23 mouse cellular contexts compared by ENCODE assay signal in the genomic region with DNA sequence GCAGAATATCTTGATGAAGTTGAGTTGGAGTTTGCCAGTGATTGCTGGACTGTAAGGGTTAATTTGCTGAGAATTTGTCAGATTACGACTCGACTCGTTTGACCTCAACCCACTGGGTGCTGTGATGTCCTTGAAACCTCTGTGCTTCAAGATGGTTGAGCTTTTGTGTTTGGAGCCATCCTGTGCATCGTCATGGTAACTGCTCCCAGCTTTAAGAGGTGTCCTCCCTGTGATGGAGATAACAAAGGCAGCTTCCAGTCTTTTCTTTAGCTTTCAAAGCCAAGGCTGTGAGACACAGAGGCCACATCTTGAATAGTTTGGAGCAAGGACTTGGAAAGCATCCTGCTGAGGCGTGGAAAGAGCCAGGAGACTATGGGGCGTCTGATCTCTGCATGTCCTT. TPM values are rescaled to one million over a fixed set of nuclear protein-coding genes. Genes with fewer than 3 reads are reported as not detected.
DNase-seq lines count a peak whose midpoint lies in the region; ATAC-seq and TF ChIP-seq lines count a peak whose summit lies in the region.
"Had no signal": no experiment of that assay in that cellular context is flagged by ENCODE, and none has a peak within 500 bp of the region (broad histone marks: within the 10 kb centered on the region; RNA-seq: fewer than 3 reads in every experiment).

No protein-coding gene starts in this region.

- peaks cover 18% of the 10 kb centered on the region; the same call in 1 of the 2 replicates for H3K36me3 ChIP-seq in hindbrain, embryonic 12.5 days
- no peaks in the 10 kb centered on the region for H3K36me3 ChIP-seq in hindbrain, embryonic 16.5 days (ENCODE audit: control insufficient read depth, insufficient read depth, low read length)

- no peak overlapping the region for H3K4me2 ChIP-seq in hindbrain, embryonic 12.5 days (replicated peaks)
- no peak overlapping the region for H3K4me2 ChIP-seq in hindbrain, embryonic 16.5 days (ENCODE audit: low read length)
- H3K4me2 ChIP-seq: embryonic facial prominence, embryonic 12.5 days; heart, embryonic 12.5 days; hindbrain, embryonic 14.5 days had no signal

- DNase-seq in embryo, embryonic 10 days (ENCODE audit: low spot score): peak; percentile 16
- no peak for DNase-seq in embryo, embryonic 9.5 days (ENCODE audit: extremely low spot score)
- DNase-seq in ES-CJ7 (ENCODE audit: low read depth, low spot score): peak; percentile 82
- DNase-seq in brain, embryonic 14.5 days (ENCODE audit: low read depth): peak; percentile 62
- DNase-seq in frontal cortex, postnatal 25 days (ENCODE audit: low spot score in 2 of 2): no peak
- DNase-seq: adrenal gland, adult 8-10 months; adrenal gland, postnatal 36 days; B cell, adult 2 months; cerebellum, adult 11 months; cerebellum, adult 8-10 months; cerebellum, postnatal 25 days; forebrain, postnatal 0 days; gastrocnemius, adult 2 months; gastrocnemius, postnatal 25 days; heart, postnatal 36 days had no signal

- H3K4me1 ChIP-seq in hindbrain, embryonic 12.5 days: peaks cover 12% of the 10 kb centered on the region
- H3K4me1 ChIP-seq in hindbrain, embryonic 16.5 days (ENCODE audit: control insufficient read depth, insufficient read depth, low read depth, low read length): peaks cover 14% of the 10 kb centered on the region
- H3K4me1 ChIP-seq: embryonic facial prominence, embryonic 12.5 days had no signal

- no peak overlapping the region for H3K4me3 ChIP-seq in hindbrain, embryonic 12.5 days
- H3K4me3 ChIP-seq in hindbrain, embryonic 16.5 days (ENCODE audit: low read length): no peak overlapping the region
- H3K4me3 ChIP-seq: embryonic facial prominence, embryonic 12.5 days; gastrocnemius, adult 2 months; heart, embryonic 12.5 days had no signal

- H3K27me3 ChIP-seq in hindbrain, embryonic 12.5 days: no peaks in the 10 kb centered on the region
- no peaks in the 10 kb centered on the region for H3K27me3 ChIP-seq in hindbrain, embryonic 16.5 days (replicated peaks; ENCODE audit: control insufficient read depth, insufficient read depth, low read length)
- H3K27me3 ChIP-seq: embryonic facial prominence, embryonic 12.5 days; heart, embryonic 12.5 days; Patski had no signal

- no peak for ATAC-seq in hindbrain, embryonic 12.5 days (ENCODE audit: low FRiP score)
- ATAC-seq in hindbrain, embryonic 16.5 days: no peak
- ATAC-seq: CD4-positive, CD25-positive, alpha-beta regulatory T cell, adult 4 months; forebrain, postnatal 0 days; intestine, embryonic 16.5 days; Patski had no signal

- H3K9me3 ChIP-seq in hindbrain, embryonic 12.5 days (replicated peaks): no peaks in the 10 kb centered on the region
- no peaks in the 10 kb centered on the region for H3K9me3 ChIP-seq in hindbrain, embryonic 16.5 days (ENCODE audit: control insufficient read depth, low read length)
- H3K9me3 ChIP-seq: embryonic facial prominence, embryonic 12.5 days; heart, embryonic 12.5 days had no signal

- WGBS in hindbrain, embryonic 12.5 days: 37% methylated on average over 6 of the region's 6 CpGs
- 31% methylated on average over 6 of the region's 6 CpGs for WGBS in hindbrain, embryonic 16.5 days

- no peak for TF ChIP-seq POLR2A in brain, embryonic 14.5 days (IDR thresholded peaks at IDR 0.05; ENCODE audit: borderline replicate concordance, extremely low read depth, insufficient read depth, insufficient read length, poor library complexity, severe bottlenecking)

- 0 out of 2 replicates have a peak overlapping the region, but pooled peaks have one; percentile 15 for H3K9ac ChIP-seq in hindbrain, embryonic 12.5 days
- no peak overlapping the region for H3K9ac ChIP-seq in hindbrain, embryonic 16.5 days (ENCODE audit: low read depth, low read length)
- H3K9ac ChIP-seq: embryonic facial prominence, embryonic 12.5 days; forebrain, postnatal 0 days; heart, embryonic 12.5 days; hindbrain, embryonic 14.5 days had no signal

- H3K27ac ChIP-seq in hindbrain, embryonic 12.5 days: no peak overlapping the region
- H3K27ac ChIP-seq in hindbrain, embryonic 16.5 days (ENCODE audit: low read depth, low read length): no peak overlapping the region
- H3K27ac ChIP-seq: embryonic facial prominence, embryonic 12.5 days; gastrocnemius, adult 2 months; hindbrain, embryonic 14.5 days had no signal

- TF ChIP-seq CTCF in brain, embryonic 14.5 days (IDR thresholded peaks at IDR 0.05; ENCODE audit: borderline replicate concordance, extremely low read depth, insufficient read depth, insufficient read length): no peak

RNA-seq across cellular contexts. Expression of a gene that starts 7.2 kb away (rescaled TPM):
- polyA plus RNA-seq in hindbrain, embryonic 12.5 days (2016; fragmentation: Nextera tagmentation; extraction: Ambion mirVana): 15.8 and 17.4 TPM in 2 replicates
- polyA plus RNA-seq in hindbrain, embryonic 16.5 days (2015; fragmentation: Nextera tagmentation; extraction: Ambion mirVana): 10.0 and 10.8 TPM in 2 replicates
- 6.9 and 7.8 TPM in 2 replicates for polyA plus RNA-seq in brain, embryonic 14.5 days (2012; rRNA removed)

RNA-seq across cellular contexts. Expression of a gene that starts 18.2 kb away (rescaled TPM):
- 11.5 and 12.7 TPM in 2 replicates for polyA plus RNA-seq in hindbrain, embryonic 12.5 days (2016; fragmentation: Nextera tagmentation; extraction: Ambion mirVana)
- polyA plus RNA-seq in hindbrain, embryonic 16.5 days (2015; fragmentation: Nextera tagmentation; extraction: Ambion mirVana): 8.8 and 9.6 TPM in 2 replicates
- 4.3 and 5.8 TPM in 2 replicates for polyA plus RNA-seq in brain, embryonic 14.5 days (2012; rRNA removed)

RNA-seq across cellular contexts. Expression of a gene that starts 21.7 kb away (rescaled TPM):
- 7.3 and 7.9 TPM in 2 replicates for polyA plus RNA-seq in hindbrain, embryonic 12.5 days (2016; fragmentation: Nextera tagmentation; extraction: Ambion mirVana)
- polyA plus RNA-seq in hindbrain, embryonic 16.5 days (2015; fragmentation: Nextera tagmentation; extraction: Ambion mirVana): 58.4 and 63.4 TPM in 2 replicates
- 40.3 and 70.1 TPM in 2 replicates for polyA plus RNA-seq in brain, embryonic 14.5 days (2012; rRNA removed)
- polyA plus RNA-seq: CD4-positive, CD25-positive, alpha-beta regulatory T cell, adult 4 months had no signal

RNA-seq across cellular contexts. Expression of a gene that starts 25.7 kb away (rescaled TPM):
- 3.2 and 3.3 TPM in 2 replicates for polyA plus RNA-seq in hindbrain, embryonic 12.5 days (2016; fragmentation: Nextera tagmentation; extraction: Ambion mirVana)
- polyA plus RNA-seq in hindbrain, embryonic 16.5 days (2015; fragmentation: Nextera tagmentation; extraction: Ambion mirVana): 0.58 and 0.89 TPM in 2 replicates
- polyA plus RNA-seq in brain, embryonic 14.5 days (2012; rRNA removed): 1.3 and 1.7 TPM in 2 replicates
- polyA plus RNA-seq: CD4-positive, CD25-positive, alpha-beta regulatory T cell, adult 4 months; Patski had no signal

RNA-seq across cellular contexts. Expression of a gene that starts 28.5 kb away (rescaled TPM):
- polyA plus RNA-seq in hindbrain, embryonic 12.5 days (2016; fragmentation: Nextera tagmentation; extraction: Ambion mirVana): 51.0 and 52.6 TPM in 2 replicates
- 18.1 and 18.7 TPM in 2 replicates for polyA plus RNA-seq in hindbrain, embryonic 16.5 days (2015; fragmentation: Nextera tagmentation; extraction: Ambion mirVana)
- 13.3 and 14.6 TPM in 2 replicates for polyA plus RNA-seq in brain, embryonic 14.5 days (2012; rRNA removed)

Comparison
In these comparisons a context has a peak if more than half of its experiments do, and no peak if none do; other contexts are left out.
1. DNase-seq: peak in embryo, embryonic 10 days (single experiment), ES-CJ7 (single experiment) and brain, embryonic 14.5 days (single experiment); none in embryo, embryonic 9.5 days (single experiment) and frontal cortex, postnatal 25 days (0 of 2).